Mouse (Mus musculus): ENCODE results near the gene Ankrd65.

GRCm38 (mm10) chr4:155829866-155830265 is 39.6 kb downstream of the Ankrd65 start:
- TF ChIP-seq CTCF (IDR thresholded peaks at IDR 0.05; ENCODE audit: control insufficient read depth, insufficient read depth, low read length) = no peak
- no peak for TF ChIP-seq POLR2A (IDR thresholded peaks at IDR 0.05; ENCODE audit: borderline replicate concordance, control insufficient read depth, low read depth, low read length)

All from bone marrow, adult 2 months (tissue).